Mouse (Mus musculus) adrenal gland, postnatal 36 days (tissue): Measurements from ENCODE around the gene Pole4. TPM values are rescaled to one million over a fixed set of nuclear protein-coding genes. Genes with fewer than 3 reads are reported as not detected.
"Not testable (repeated sequence)": the region's sequence is repeated elsewhere in the genome, so short reads cannot be mapped to it uniquely, and the experiment has no call there.

ENCODE experiments used
- DNase-seq, 2 experiments: peaks; one replicate each; pipeline ENCODE4 v3.0.0; 2021; ENCODE audit warnings: mixed read lengths in 1 of 2
- total RNA-seq, 2 experiments: library from RNA; stranded (reverse); gene quantifications; 2 replicates each; pipeline ENCODE4 v1.2.3; 2021

Pole4 gene
- total RNA-seq, 2 experiments from 2014 or later, result 43.1 to 50.3 TPM

GRCm38 (mm10) chr6:82715253-82715652 lies 10.1 kb upstream of the Pole4 start:
- DNase-seq, result no peak

GRCm38 (mm10) chr6:82714841-82715240 lies 9.7 kb upstream of the Pole4 start:
- DNase-seq, result no peak

GRCm38 (mm10) chr6:82714243-82714642 lies 9.1 kb upstream of the Pole4 start:
- peak; percentile 81 to 84 for DNase-seq

DNA sequence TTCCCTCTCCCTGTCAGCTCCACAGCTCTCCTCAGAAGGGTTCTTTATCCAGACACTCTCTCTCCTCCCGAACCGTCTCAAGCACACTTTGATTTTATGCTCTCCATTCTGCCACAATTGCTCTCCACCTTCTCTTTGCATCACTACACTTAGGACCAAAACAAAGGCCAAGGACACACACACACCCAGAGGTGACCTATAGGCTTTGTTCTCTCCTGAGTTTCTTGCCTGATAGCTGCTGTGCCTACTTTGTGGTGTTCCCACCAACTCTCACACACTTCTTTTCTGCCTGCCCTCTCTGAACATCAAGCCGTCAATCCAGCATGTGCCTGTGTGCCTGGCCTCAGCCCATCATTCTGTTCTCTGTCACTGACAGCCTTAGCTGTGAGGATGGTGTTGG lies 2.6 kb upstream of the Pole4 start:
- no peak for DNase-seq

GRCm38 (mm10) chr6:82707241-82707640 lies 2.1 kb upstream of the Pole4 start:
- no peak for DNase-seq

DNA sequence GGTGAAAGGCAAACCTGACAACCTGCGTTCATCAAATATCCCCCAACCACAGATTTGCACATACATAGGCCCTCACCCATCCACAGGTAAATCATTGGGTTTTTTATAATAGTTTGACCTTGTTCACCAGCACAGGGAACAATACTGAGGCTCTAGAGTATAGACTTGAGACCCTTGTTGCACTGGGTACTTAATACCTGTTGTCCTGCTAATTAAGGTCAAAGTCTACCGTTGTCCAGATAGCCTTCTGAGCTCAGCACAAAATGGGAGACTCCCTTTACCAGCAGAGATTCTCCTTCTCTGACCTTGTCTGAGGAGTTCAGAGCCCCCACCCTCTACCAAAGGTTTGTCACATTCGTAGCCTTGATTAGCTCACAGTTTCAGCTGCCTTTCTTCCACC lies 1.5 kb downstream of the Pole4 start:
- DNase-seq, result no peak

DNA sequence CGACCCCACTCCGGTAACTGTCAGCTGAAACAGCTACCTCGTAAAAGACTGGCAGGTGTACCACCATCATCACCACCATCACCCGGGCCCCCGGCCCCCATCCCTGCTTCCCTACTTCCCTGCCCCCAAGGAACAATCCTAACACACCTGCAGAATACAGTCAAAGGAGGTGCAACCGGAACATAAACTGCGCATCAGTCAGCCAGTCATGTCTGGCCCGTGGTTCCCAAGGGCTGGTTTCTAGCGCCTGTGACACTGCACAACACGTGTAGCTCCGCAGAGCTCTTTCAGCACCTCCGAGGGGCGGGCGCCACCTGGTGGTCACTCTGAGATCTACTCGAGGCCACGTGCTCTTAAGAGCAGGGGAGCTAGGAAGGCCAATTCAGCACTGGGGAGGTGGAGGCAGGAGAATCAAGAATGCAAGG lies 2.6 kb downstream of the Pole4 start:
- peak; percentile 93 to 95 for DNase-seq

DNA sequence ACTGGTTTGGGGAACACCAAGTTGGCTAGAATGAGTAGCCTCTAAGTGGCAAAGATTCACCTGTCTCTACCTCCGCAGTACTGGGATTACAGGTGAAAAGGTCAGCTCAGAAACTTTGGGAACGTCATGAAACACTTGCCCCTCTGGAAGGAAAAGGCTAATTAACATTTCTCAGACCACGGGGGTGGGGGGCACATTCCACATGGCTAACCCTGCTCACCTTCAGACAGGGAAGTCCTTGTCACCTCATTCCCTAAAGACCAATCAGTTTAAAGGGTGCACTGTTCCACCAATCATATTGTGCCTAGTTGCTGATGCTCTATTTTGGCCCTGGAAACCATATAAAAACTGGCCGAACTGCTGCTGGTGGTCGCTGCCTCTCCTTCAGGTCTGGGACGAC lies 3.9 kb downstream of the Pole4 start:
- no peak for DNase-seq

DNA sequence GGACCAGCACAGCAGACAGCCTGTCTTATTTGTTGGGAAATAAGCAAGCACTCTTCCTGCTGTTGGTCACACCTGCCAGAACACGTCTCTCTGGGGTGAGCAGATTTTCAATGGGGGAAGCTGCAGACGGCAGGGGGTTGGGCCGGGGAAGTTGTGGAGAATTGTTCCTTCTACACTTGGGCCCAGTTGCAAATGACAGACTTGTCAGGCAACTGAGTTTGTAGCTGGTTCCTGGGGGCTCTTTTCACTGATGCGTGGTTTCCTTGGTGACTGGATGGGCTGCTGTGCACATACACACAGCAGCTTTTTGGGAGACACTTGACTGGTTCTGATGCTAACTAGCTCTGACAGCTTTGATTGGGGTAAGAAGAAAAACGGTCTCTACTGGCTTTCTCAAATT lies 5.3 kb downstream of the Pole4 start:
- DNase-seq, result no peak

DNA sequence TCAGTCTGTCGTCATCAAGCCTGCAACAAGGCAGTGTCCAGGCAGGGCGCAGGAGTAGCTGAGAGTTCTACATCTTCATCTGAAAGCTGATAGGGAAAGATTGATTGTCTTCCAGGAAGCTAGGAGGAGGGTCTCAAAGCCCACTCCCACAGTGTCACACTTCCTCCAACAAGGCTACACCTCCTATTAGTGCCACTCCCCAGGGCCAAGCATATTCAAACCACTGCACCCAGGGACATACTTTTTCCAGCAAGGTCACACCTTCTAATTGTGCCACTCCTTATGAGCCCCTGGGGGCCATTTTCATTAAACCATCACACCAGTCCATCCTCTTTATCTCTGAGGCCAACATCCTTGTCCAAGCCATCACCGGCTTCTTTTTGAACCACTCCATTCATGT lies 8.4 kb downstream of the Pole4 start:
- DNase-seq, result no peak

DNA sequence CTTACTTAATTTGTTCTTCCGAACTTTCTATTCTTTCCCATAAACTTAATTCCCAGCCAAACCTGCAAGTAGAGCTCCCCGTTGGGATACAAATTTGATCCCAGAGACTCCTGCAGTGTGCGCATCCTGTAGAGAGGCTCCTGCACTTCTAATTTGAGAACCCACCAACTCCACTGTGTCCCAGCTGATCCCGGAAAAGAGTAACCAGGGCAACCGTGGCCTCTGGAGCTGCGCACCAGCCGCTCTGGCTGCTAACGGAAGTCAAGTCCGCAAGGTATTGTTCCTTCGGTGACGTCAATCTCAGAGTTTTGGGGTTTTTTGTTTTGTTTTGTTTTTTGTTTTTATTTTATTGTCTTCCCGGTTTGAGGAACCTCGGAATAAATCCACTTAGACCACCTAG lies 10.5 kb downstream of the Pole4 start:
- DNase-seq, result no peak

GRCm38 (mm10) chr6:82689474-82689873 lies 15.7 kb downstream of the Pole4 start:
- no peak for DNase-seq

GRCm38 (mm10) chr6:82688586-82688985 lies 16.6 kb downstream of the Pole4 start:
- DNase-seq, result not testable (repeated sequence)

DNA sequence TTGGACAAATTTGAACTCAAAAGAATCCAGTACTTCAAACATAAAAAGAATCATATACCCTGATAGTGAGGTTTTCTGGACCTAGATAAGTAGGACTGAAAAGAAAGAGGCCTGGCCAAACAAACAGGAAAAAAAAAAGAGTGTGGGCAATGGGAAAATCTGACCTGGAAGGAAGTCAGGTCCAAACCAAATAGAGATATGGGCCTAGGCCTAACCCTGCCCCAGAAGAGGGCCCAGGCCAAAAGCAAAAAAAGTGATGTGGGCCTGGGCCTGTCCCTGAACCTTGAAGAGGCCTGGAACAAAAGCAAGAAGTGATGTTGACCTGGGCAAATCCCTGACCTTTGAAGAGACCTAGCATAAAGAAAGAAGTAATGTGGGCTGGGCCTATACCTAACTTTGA lies 21.0 kb downstream of the Pole4 start:
- no peak for DNase-seq

DNA sequence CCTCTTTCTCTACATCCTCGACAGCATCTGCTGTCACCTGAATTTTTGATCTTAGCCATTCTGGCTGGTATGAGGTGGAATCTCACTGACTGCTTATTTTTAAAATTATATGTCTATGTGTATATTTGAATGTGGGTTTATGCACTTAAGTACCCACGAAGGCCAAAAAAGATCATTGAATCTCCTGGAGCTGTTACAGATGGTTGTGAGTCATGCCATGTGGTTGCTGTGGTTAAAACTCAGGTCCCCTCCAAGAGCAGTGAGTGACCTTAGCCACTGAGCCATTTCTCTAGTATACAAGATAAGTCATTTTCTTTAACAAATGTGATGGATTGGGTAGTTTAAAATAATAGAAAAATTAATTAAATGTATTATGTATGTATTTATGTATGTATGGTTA lies 25.9 kb downstream of the Pole4 start:
- not testable (repeated sequence) for DNase-seq

DNA sequence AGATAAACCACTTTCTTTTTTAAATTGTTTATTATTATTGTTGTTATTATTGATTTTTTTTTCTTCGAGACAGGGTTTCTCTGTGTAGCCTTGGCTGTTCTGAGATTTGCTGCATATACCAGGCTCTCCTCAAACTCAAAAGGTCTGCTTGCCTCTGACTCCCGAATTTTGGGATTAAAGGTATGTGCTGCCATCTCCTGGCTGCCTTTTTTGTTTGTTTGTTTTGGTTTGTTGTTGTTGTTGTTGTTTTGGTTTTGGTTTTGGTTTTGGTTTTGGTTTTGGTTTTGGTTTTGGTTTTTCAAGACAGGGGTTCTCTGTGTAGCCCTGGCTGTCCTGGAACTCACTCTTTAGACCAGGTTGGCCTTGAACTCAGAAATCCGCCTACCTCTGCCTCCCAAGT lies 27.5 kb downstream of the Pole4 start:
- not testable (repeated sequence) for DNase-seq

- no peak for DNase-seq
Observed at GRCm38 (mm10) chr6:82666480-82666879, 38.7 kb downstream of the Pole4 start.

DNA sequence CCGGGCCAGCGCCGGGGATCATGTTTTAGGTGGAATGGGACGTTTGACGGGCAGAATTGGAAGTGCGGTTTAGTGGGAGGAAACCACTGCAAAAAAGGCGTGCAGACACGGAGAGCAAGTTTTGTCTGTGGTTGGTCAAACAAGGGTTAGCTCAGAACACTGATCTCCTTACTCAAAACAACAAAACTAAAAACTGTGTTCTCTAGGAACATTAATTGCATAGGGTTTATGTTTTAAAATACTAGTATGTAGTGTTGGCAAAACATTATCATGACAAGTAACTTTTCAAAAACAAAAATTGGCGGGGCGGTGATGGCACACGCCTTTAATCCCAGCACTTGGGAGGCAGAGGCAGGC lies 52.0 kb downstream of the Pole4 start:
- no peak for DNase-seq

- DNase-seq, result peak; percentile 96 to 97
Observed at GRCm38 (mm10) chr6:82652521-82653168, 52.5 kb downstream of the Pole4 start.

DNA sequence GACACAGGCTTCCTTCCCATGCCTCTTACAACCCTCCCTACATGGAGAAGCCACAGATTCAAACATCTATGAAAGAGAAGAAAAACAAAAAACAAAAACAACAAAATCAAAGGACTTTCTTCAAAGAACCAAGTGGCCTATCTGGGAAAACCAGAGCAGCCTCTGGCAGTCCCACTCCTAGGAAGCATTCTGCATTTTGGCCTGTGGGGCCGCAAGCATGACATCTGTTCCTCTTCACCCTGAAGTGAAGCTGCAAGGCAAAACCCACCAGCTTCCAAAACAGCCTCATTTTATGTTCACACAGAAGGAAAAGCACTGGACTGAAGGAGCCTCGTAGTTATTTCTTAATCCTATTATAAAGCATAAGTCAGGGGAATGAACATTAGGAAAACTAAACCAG lies 56.1 kb downstream of the Pole4 start:
- DNase-seq, result no peak

- DNase-seq, result no peak
Observed at GRCm38 (mm10) chr6:82647940-82648655, 57.1 kb downstream of the Pole4 start.

GRCm38 (mm10) chr6:82647001-82647400 lies 58.2 kb downstream of the Pole4 start:
- no peak for DNase-seq

- no peak for DNase-seq
Observed at GRCm38 (mm10) chr6:82640046-82640445, 65.1 kb downstream of the Pole4 start.

DNA sequence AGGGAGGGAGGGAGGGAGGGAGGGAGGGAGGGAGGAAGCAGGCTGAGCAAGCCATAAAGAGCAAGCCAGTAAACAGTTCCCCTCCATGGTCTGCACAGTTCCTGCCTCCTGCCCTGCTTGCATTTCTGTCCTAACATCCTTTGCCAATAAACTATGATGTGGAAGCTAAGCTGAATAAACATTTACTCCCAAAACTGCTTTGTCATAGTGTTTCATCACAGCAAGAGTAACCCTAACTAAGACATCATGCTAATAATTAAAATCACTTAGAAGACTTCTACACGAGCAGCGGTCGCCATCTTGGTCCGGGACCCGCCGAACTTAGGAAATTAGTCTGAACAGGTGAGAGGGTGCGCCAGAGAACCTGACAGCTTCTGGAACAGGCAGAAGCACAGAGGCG lies 79.8 kb downstream of the Pole4 start:
- not testable (repeated sequence) for DNase-seq
